Mouse (Mus musculus) embryonic facial prominence, embryonic 14.5 days (tissue): ENCODE results near the gene Mpp3. TPM values are rescaled to one million over a fixed set of nuclear protein-coding genes. Genes with fewer than 3 reads are reported as not detected.

Experiments
- ATAC-seq: fragments of 200-750 bp; cut with Nextera tagmentation; 2 replicates; pipeline ENCODE4 v1.8.0; 2017; ENCODE audit warnings: low read depth, moderate number of reproducible peaks, moderate TSS enrichment
- DNase-seq: peaks from one replicate; pipeline ENCODE4 v3.0.0-alpha.2; 2015; ENCODE audit warnings: low spot score
- H3K27ac ChIP-seq: fragments of 300-500 bp; sonication (generic); replicated peaks from 2 replicates; pipeline ENCODE4 v1.5.1; 2014; ENCODE audit warnings: low read depth, mild to moderate bottlenecking, low read length, moderate library complexity
- H3K27me3 ChIP-seq: fragments of 300-500 bp; sonication (generic); replicated peaks from 2 replicates; pipeline ENCODE4 v1.6.1; 2014; ENCODE audit warnings: low read length; ENCODE audit not compliant: control insufficient read depth, insufficient read depth
- H3K36me3 ChIP-seq: fragments of 300-500 bp; sonication (generic); 2 replicates; pipeline ENCODE4 v1.6.1; 2014; ENCODE audit warnings: low read length, mixed read lengths; ENCODE audit not compliant: control insufficient read depth, insufficient read depth
- H3K4me1 ChIP-seq: fragments of 300-500 bp; sonication (generic); 2 replicates; pipeline ENCODE4 v1.6.1; 2014; ENCODE audit warnings: antibody characterized with exemption, low read length; ENCODE audit not compliant: control insufficient read depth, insufficient read depth
- H3K4me2 ChIP-seq: fragments of 300-500 bp; sonication (generic); 2 replicates; pipeline ENCODE4 v1.6.1; 2014; ENCODE audit warnings: low read depth, mild to moderate bottlenecking, low read length, moderate library complexity, mixed read lengths
- H3K4me3 ChIP-seq: fragments of 300-500 bp; sonication (generic); 2 replicates; pipeline ENCODE4 v1.5.1; 2014; ENCODE audit warnings: low read depth, mild to moderate bottlenecking, low read length
- H3K9ac ChIP-seq: fragments of 300-500 bp; sonication (generic); 2 replicates; pipeline ENCODE4 v1.6.1; 2014; ENCODE audit warnings: low read depth, mild to moderate bottlenecking, low read length, moderate library complexity, mixed read lengths
- H3K9me3 ChIP-seq: fragments of 300-500 bp; sonication (generic); 2 replicates; pipeline ENCODE4 v1.6.1; 2016; ENCODE audit warnings: low read length; ENCODE audit not compliant: control insufficient read depth
- WGBS: fragments of 180-500 bp; shearing (Covaris S2); extraction: QIAGEN DNeasy Blood & Tissue Kit; methylation state at CpG from one replicate; pipeline ENCODE4 v1.1.7; 2014; 5-methylcytosine and 5-hydroxymethylcytosine counted together
- polyA plus RNA-seq: library from polyadenylated mRNA; unstranded; fragments of >200 nt; fragmentation: Nextera tagmentation; extraction: Ambion mirVana; gene quantifications from 2 replicates; pipeline ENCODE4 v1.2.1, GENCODE M21; 2014

The Mpp3 gene
- polyA plus RNA-seq, 1 experiment from 2014 or later: 6.3 TPM

GRCm38 (mm10) chr11:101976949-101977348 lies 51.3 kb downstream of the Mpp3 start:
- DNase-seq (no peak), ATAC-seq (no peak)
- H3K9ac ChIP-seq: no peak overlapping the region
- H3K4me3 ChIP-seq: no peak overlapping the region
- no peaks in the 10 kb centered on the region for H3K27me3 ChIP-seq
- H3K9me3 ChIP-seq: no peaks in the 10 kb centered on the region
- 99% methylated on average over 7 of the region's 7 CpGs for WGBS
- H3K27ac ChIP-seq: no peak overlapping the region
- no peak overlapping the region for H3K4me2 ChIP-seq
- H3K4me1 ChIP-seq: no peaks in the 10 kb centered on the region
- H3K36me3 ChIP-seq: peaks cover 8% of the 10 kb centered on the region; the same call in 1 of the 2 replicates

DNA sequence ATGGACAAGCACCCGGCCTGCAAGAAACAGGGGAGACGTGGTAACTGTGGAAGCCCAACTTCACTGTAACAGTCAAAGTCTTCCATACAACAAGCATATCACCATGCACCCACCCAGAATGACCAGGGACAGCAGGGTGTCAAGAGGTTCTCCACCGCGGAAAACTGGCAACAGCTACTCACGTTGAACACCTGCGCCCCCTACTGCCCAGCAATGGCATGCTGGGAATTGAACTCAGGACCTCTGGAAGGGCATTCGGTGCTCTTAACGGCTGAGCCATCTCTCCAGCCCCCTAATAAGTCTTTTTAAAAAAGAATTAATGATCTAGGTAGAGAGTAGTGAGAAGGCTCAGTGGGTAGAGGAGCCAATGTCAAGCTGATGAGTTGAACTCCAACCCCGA lies 53.3 kb downstream of the Mpp3 start:
- WGBS: 54% methylated on average over 9 of the region's 9 CpGs
- Histone ChIP-seq H3K4me3 (no peak overlapping the region), H3K27ac (no peak overlapping the region), H3K36me3 (peaks cover 5% of the 10 kb centered on the region; the same call in 1 of the 2 replicates), H3K27me3 (no peaks in the 10 kb centered on the region), H3K4me2 (no peak overlapping the region), H3K9ac (no peak overlapping the region), H3K9me3 (no peaks in the 10 kb centered on the region), H3K4me1 (no peaks in the 10 kb centered on the region)
- ATAC-seq (no peak), DNase-seq (no peak)

DNA sequence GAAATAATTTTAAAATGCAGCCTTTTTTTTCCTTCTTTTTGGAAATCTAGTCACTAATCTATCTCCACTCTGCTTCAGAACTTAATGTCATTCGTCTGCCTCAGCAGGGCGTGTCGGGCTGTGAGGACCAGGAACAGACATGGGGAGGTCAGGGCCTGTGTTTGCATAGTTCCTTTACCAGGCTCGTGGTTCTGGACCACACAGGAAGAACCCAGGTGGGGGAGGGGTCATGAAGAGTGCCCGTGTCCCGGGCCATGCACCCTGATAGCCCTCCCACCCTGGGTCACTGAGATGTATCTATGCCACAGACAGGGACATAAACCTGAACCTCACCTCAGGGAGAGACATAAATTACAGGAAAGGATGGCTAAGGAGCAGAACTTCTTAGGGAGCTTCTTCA lies 54.1 kb downstream of the Mpp3 start:
- H3K9me3 ChIP-seq: no peaks in the 10 kb centered on the region
- H3K4me2 ChIP-seq: no peak overlapping the region
- H3K27me3 ChIP-seq: no peaks in the 10 kb centered on the region
- no peaks in the 10 kb centered on the region; the same call in 1 of the 2 replicates for H3K36me3 ChIP-seq
- 50% methylated on average over 6 of the region's 6 CpGs for WGBS
- no peak overlapping the region for H3K4me3 ChIP-seq
- H3K9ac ChIP-seq: no peak overlapping the region
- H3K27ac ChIP-seq: no peak overlapping the region
- no peaks in the 10 kb centered on the region for H3K4me1 ChIP-seq
- ATAC-seq: no peak
- no peak for DNase-seq

DNA sequence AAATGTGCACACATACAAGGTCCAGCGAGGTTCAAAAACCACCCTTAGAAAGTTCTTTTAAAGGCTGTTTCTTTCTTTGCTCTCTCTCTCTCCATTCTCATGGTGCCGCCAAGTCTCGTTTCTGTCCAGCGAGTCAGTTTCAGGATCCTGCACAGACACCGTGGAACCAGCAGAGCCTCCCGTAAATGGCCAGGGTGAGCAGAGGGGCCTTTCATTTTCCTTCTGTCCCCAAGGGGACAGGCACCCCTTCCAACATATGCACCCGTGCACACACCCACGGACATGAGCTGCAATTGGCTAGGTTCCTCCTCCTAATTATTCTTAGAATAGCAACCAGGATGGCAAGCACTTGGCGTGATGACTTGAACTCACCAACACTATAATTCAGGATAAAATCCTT lies 54.8 kb downstream of the Mpp3 start:
- Histone ChIP-seq H3K27ac (no peak overlapping the region), H3K4me3 (no peak overlapping the region), H3K36me3 (no peaks in the 10 kb centered on the region; the same call in 1 of the 2 replicates), H3K4me1 (no peaks in the 10 kb centered on the region), H3K4me2 (no peak overlapping the region), H3K9ac (no peak overlapping the region), H3K27me3 (no peaks in the 10 kb centered on the region), H3K9me3 (no peaks in the 10 kb centered on the region)
- ATAC-seq (no peak), DNase-seq (no peak)
- 77% methylated on average over 9 of the region's 9 CpGs for WGBS

GRCm38 (mm10) chr11:101972651-101973050 lies 55.6 kb downstream of the Mpp3 start:
- no peaks in the 10 kb centered on the region for H3K4me1 ChIP-seq
- H3K36me3 ChIP-seq: no peaks in the 10 kb centered on the region; the same call in 1 of the 2 replicates
- WGBS: 88% methylated on average over 5 of the region's 5 CpGs
- no peak for DNase-seq
- H3K9ac ChIP-seq: no peak overlapping the region
- peaks cover 7% of the 10 kb centered on the region; the same call in 1 of the 2 replicates for H3K27me3 ChIP-seq
- no peak overlapping the region for H3K4me2 ChIP-seq
- no peak overlapping the region for H3K27ac ChIP-seq
- H3K9me3 ChIP-seq: no peaks in the 10 kb centered on the region
- ATAC-seq: no peak
- no peak overlapping the region for H3K4me3 ChIP-seq

GRCm38 (mm10) chr11:101972097-101972496 lies 56.2 kb downstream of the Mpp3 start:
- H3K27ac ChIP-seq: no peak overlapping the region
- H3K36me3 ChIP-seq: no peaks in the 10 kb centered on the region; the same call in 1 of the 2 replicates
- DNase-seq (no peak), ATAC-seq (no peak)
- WGBS: 67% methylated on average over 3 of the region's 3 CpGs
- no peak overlapping the region for H3K4me3 ChIP-seq
- no peak overlapping the region for H3K9ac ChIP-seq
- H3K27me3 ChIP-seq: peaks cover 7% of the 10 kb centered on the region; the same call in 1 of the 2 replicates
- no peak overlapping the region for H3K4me2 ChIP-seq
- H3K4me1 ChIP-seq: no peaks in the 10 kb centered on the region
- no peaks in the 10 kb centered on the region for H3K9me3 ChIP-seq

DNA sequence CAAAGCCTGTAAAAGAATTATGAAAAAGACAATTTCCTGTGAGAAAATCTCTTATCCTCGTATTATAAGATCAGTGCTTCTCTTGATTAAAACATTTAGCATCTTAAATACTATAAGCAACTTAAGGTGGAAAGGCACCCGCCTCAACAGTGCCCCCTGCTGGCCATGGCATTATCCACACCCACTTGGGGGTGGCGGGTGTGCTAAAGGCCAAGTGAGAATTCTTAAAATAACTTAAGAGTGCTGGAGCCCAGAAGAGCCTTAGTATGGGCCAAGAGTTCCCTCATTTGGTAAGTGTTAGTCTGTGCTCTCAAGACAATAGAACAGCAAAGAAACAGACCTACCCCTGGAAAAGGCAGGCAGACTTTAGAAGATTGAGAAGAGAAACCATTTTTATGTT lies 56.9 kb downstream of the Mpp3 start:
- Histone ChIP-seq H3K9ac (no peak overlapping the region), H3K27ac (no peak overlapping the region), H3K27me3 (peaks cover 12% of the 10 kb centered on the region), H3K4me3 (no peak overlapping the region), H3K4me2 (no peak overlapping the region), H3K36me3 (no peaks in the 10 kb centered on the region; the same call in 1 of the 2 replicates), H3K4me1 (no peaks in the 10 kb centered on the region), H3K9me3 (no peaks in the 10 kb centered on the region)
- 42% methylated on average over 3 of the region's 3 CpGs for WGBS
- DNase-seq (no peak), ATAC-seq (no peak)

DNA sequence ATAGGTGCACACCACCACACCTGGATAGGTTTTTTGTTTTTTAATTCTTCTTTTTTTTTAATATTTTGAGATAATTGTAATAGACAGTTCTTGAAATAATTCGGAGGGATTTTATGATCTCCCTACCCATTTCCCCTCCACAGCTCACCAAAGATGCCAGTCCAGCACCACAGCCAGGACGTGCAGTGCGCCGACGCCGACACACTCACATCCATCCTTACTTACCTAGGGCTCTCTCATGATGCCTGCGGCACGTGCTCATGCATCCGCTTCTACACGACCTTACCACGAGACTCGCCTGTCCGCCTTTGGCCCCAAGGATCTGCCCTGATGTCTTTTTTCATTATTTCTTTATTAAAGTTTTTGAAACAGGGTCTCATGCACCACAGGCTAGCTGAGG lies 58.4 kb downstream of the Mpp3 start:
- WGBS: 78% methylated on average over 13 of the region's 13 CpGs
- Histone ChIP-seq H3K9me3 (no peaks in the 10 kb centered on the region), H3K4me2 (no peak overlapping the region), H3K27ac (no peak overlapping the region), H3K9ac (no peak overlapping the region), H3K27me3 (peaks cover 28% of the 10 kb centered on the region), H3K4me3 (no peak overlapping the region), H3K36me3 (no peaks in the 10 kb centered on the region; the same call in 1 of the 2 replicates), H3K4me1 (no peaks in the 10 kb centered on the region)
- DNase-seq (no peak), ATAC-seq (no peak)

DNA sequence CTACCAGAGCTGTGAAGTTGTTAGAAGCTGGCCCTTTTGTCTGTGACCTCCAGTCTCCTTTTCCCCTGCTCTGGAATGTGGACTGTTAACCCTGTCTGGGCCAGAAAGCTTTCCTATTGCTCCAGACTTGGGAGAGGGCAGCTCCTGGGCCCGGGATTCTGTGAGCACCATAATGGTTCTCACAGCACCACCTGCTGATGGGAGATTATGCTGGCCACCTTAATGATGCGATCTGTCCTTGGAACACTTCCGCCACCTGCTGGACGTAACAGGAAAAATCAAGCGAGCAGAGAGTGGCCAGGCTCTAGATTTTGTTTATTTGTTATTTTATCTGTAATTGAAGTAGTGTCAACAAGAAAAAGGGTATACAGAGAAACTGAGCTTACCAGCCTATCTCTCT lies 59.5 kb downstream of the Mpp3 start:
- Histone ChIP-seq H3K4me2 (no peak overlapping the region), H3K27me3 (peaks cover 39% of the 10 kb centered on the region), H3K4me3 (no peak overlapping the region), H3K36me3 (no peaks in the 10 kb centered on the region; the same call in 1 of the 2 replicates), H3K27ac (no peak overlapping the region), H3K4me1 (no peaks in the 10 kb centered on the region), H3K9ac (no peak overlapping the region), H3K9me3 (no peaks in the 10 kb centered on the region)
- ATAC-seq (peak; percentile 75), DNase-seq (peak; percentile 93)
- 0% methylated on average over 5 of the region's 5 CpGs for WGBS
